Mouse (Mus musculus) liver, embryonic 16.5 days (tissue): ENCODE results near the gene Acmsd. TPM values are rescaled to one million over a fixed set of nuclear protein-coding genes. Genes with fewer than 3 reads are reported as not detected.

Experiments
- ATAC-seq: fragments of 200-750 bp; cut with Nextera tagmentation; 2 replicates; pipeline ENCODE4 v1.8.0; 2017; ENCODE audit warnings: low read depth, mild to moderate bottlenecking, moderate number of reproducible peaks, moderate library complexity
- H3K27ac ChIP-seq: fragments of 300-500 bp; sonication (generic); 2 replicates; pipeline ENCODE4 v1.5.1; 2014; ENCODE audit warnings: mild to moderate bottlenecking, low read length
- H3K27me3 ChIP-seq: fragments of 300-500 bp; sonication (generic); 2 replicates; pipeline ENCODE4 v1.6.1; 2014; ENCODE audit warnings: low read depth, low read length, mixed read lengths; ENCODE audit not compliant: control insufficient read depth, insufficient read depth
- H3K36me3 ChIP-seq: fragments of 300-500 bp; sonication (generic); 2 replicates; pipeline ENCODE4 v1.6.1; 2014; ENCODE audit warnings: mild to moderate bottlenecking; ENCODE audit not compliant: control insufficient read depth, insufficient read depth
- H3K4me1 ChIP-seq: fragments of 300-500 bp; sonication (generic); 2 replicates; pipeline ENCODE4 v1.6.1; 2014; ENCODE audit warnings: low read depth, low read length, mixed read lengths; ENCODE audit not compliant: control insufficient read depth
- H3K4me2 ChIP-seq: fragments of 300-500 bp; sonication (generic); 2 replicates; pipeline ENCODE4 v1.6.1; 2014; ENCODE audit warnings: low read depth, low read length, mixed read lengths
- H3K4me3 ChIP-seq: fragments of 300-500 bp; sonication (generic); 2 replicates; pipeline ENCODE4 v1.5.1; 2014; ENCODE audit warnings: low read depth, mild to moderate bottlenecking, low read length
- H3K9ac ChIP-seq: fragments of 300-500 bp; sonication (generic); 2 replicates; pipeline ENCODE4 v1.6.1; 2014; ENCODE audit warnings: low read depth, low read length
- H3K9me3 ChIP-seq: fragments of 300-500 bp; sonication (generic); replicated peaks from 2 replicates; pipeline ENCODE4 v1.6.1; 2016; ENCODE audit warnings: low read length; ENCODE audit not compliant: control insufficient read depth
- WGBS: fragments of 180-500 bp; shearing (Covaris S2); extraction: QIAGEN DNeasy Blood & Tissue Kit; methylation state at CpG from one replicate; pipeline ENCODE4 v1.1.7; 2014; ENCODE audit not compliant: insufficient replicate concordance; 5-methylcytosine and 5-hydroxymethylcytosine counted together
- polyA plus RNA-seq: library from polyadenylated mRNA; unstranded; fragments of >200 nt; fragmentation: Nextera tagmentation; extraction: Ambion mirVana; gene quantifications from 2 replicates; pipeline ENCODE4 v1.2.1, GENCODE M21; 2015

Acmsd gene
- polyA plus RNA-seq, 1 experiment from 2014 or later: 4.7 TPM

DNA sequence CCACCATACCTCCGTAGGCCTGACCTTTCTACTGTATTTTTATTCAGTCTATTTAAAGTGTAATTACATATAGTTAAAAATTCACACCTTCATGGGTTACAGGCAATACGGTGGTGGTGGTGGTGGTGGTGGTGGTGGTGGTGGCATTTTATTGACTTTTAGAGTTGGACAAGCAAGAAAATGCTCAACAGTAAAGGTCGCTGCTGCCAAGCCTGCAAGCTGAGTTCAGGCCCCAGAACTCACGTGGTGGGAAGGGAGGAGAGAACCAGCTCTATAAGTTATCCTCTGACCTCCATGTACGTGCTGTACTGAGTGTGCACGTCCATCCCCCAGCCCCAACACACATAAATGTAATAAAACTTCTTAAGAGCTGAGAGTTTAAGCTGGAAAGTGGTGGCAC, 87.2 kb downstream of the Acmsd start:
- Histone ChIP-seq H3K4me1 (no peaks in the 10 kb centered on the region), H3K4me3 (no peak overlapping the region), H3K27me3 (no peaks in the 10 kb centered on the region), H3K9me3 (no peaks in the 10 kb centered on the region), H3K9ac (no peak overlapping the region), H3K36me3 (no peaks in the 10 kb centered on the region), H3K4me2 (no peak overlapping the region), H3K27ac (no peak overlapping the region)
- no peak for ATAC-seq
- WGBS: 64% methylated on average over 6 of the region's 6 CpGs

Other genes starting within 250 kb of the Acmsd start
- gene Tmem163, start 49.9 kb upstream of the Acmsd start, polyA plus RNA-seq: 0.21 and 0.39 TPM in 2 replicates
- 28.1 and 31.9 TPM in 2 replicates for gene Ccnt2, start 44.8 kb downstream of the Acmsd start, polyA plus RNA-seq
- not detected in 2 replicates for gene Map3k19, start 125.6 kb downstream of the Acmsd start, polyA plus RNA-seq
- 9.3 and 9.9 TPM in 2 replicates for gene Rab3gap1, start 139.4 kb downstream of the Acmsd start, polyA plus RNA-seq